Mouse (Mus musculus) midbrain, embryonic 11.5 days (tissue): ENCODE measurements around the gene Vasp. TPM values are rescaled to one million over a fixed set of nuclear protein-coding genes. Genes with fewer than 3 reads are reported as not detected.
A peak's percentile ranks its signal among the peaks of the same experiment; 100 is the strongest.

Experiments
- ATAC-seq: fragments of 200-750 bp; cut with Nextera tagmentation; 2 replicates; pipeline ENCODE4 v1.8.0; 2017; ENCODE audit warnings: moderate TSS enrichment, moderate library complexity; ENCODE audit not compliant: low FRiP score
- DNase-seq: peaks from one replicate; pipeline ENCODE4 v3.0.0; 2015; ENCODE audit warnings: low spot score; ENCODE audit errors: missing footprints
- H3K27ac ChIP-seq: fragments of 300-500 bp; sonication (generic); 2 replicates; pipeline ENCODE4 v1.5.1; 2014; ENCODE audit warnings: low read depth, low read length
- H3K27me3 ChIP-seq: fragments of 300-500 bp; sonication (generic); 2 replicates; pipeline ENCODE4 v1.6.1; 2014; ENCODE audit warnings: mild to moderate bottlenecking, low read length, moderate library complexity, mixed read lengths; ENCODE audit not compliant: control insufficient read depth, insufficient read depth
- H3K36me3 ChIP-seq: fragments of 300-500 bp; sonication (generic); 2 replicates; pipeline ENCODE4 v1.6.1; 2014; ENCODE audit warnings: mild to moderate bottlenecking, low read length, moderate library complexity, mixed read lengths; ENCODE audit not compliant: control insufficient read depth, insufficient read depth
- H3K4me1 ChIP-seq: fragments of 300-500 bp; sonication (generic); 2 replicates; pipeline ENCODE4 v1.6.1; 2014; ENCODE audit warnings: low read length; ENCODE audit not compliant: control insufficient read depth, insufficient read depth
- H3K4me2 ChIP-seq: fragments of 300-500 bp; sonication (generic); 2 replicates; pipeline ENCODE4 v1.6.1; 2014; ENCODE audit warnings: mild to moderate bottlenecking, moderate library complexity
- H3K4me3 ChIP-seq: fragments of 300-500 bp; sonication (generic); 2 replicates; pipeline ENCODE4 v1.5.1; 2014; ENCODE audit warnings: low read depth, low read length
- H3K9ac ChIP-seq: fragments of 300-500 bp; sonication (generic); 2 replicates; pipeline ENCODE4 v1.6.1; 2014; ENCODE audit warnings: low read length
- H3K9me3 ChIP-seq: fragments of 300-500 bp; sonication (generic); 2 replicates; pipeline ENCODE4 v1.6.1; 2016; ENCODE audit warnings: low read length; ENCODE audit not compliant: control insufficient read depth
- WGBS: fragments of 180-500 bp; shearing (Covaris S2); extraction: QIAGEN DNeasy Blood & Tissue Kit; methylation state at CpG from one replicate; pipeline ENCODE4 v1.1.7; 2014; 5-methylcytosine and 5-hydroxymethylcytosine counted together
- polyA plus RNA-seq: library from polyadenylated mRNA; unstranded; fragments of >200 nt; fragmentation: Nextera tagmentation; extraction: Ambion mirVana; gene quantifications from 2 replicates; pipeline ENCODE4 v1.2.1, GENCODE M21; 2014

Gene Vasp
- polyA plus RNA-seq: 46.0 and 46.9 TPM in 2 replicates

- Histone ChIP-seq H3K9me3 (no peaks in the 10 kb centered on the region), H3K36me3 (no peaks in the 10 kb centered on the region), H3K9ac (peak within 1 kb of the TSS; percentile 85), H3K4me3 (peak within 1 kb of the TSS; percentile 96), H3K4me1 (peaks cover 13% of the 10 kb centered on the region), H3K27ac (peak within 1 kb of the TSS; percentile 61), H3K4me2 (peak within 1 kb of the TSS; percentile 97), H3K27me3 (no peaks in the 10 kb centered on the region)
- peak; percentile 99 for DNase-seq
- WGBS: under 1% methylated on average over 54 of the region's 62 CpGs
- peak; percentile 63 for ATAC-seq
Observed at GRCm38 (mm10) chr7:19271238-19272172, at the start of gene Vasp. Gene Vasp (minus strand): TSS chr7:19271817.

GRCm38 (mm10) chr7:19320637-19321036, 49.0 kb upstream of the Vasp start:
- Histone ChIP-seq H3K9me3 (no peaks in the 10 kb centered on the region), H3K4me2 (peak overlapping the region; percentile 72)

GRCm38 (mm10) chr7:19319906-19320305, 48.3 kb upstream of the Vasp start:
- DNase-seq (peak; percentile 100), ATAC-seq (peak; percentile 95)
- peaks cover 2% of the 10 kb centered on the region for H3K27me3 ChIP-seq
- under 1% methylated on average over 38 of the region's 41 CpGs for WGBS
- peaks cover 12% of the 10 kb centered on the region for H3K4me1 ChIP-seq
- no peaks in the 10 kb centered on the region for H3K36me3 ChIP-seq
- peak overlapping the region; percentile 38 for H3K4me3 ChIP-seq
- H3K9ac ChIP-seq: peak overlapping the region; percentile 42; the same call in 1 of the 2 replicates
- no peak overlapping the region for H3K27ac ChIP-seq
- no peaks in the 10 kb centered on the region for H3K9me3 ChIP-seq
- peak overlapping the region; percentile 72 for H3K4me2 ChIP-seq

More at GRCm38 (mm10) chr7:19320637-19321036, 49.0 kb upstream of the Vasp start:
- Histone ChIP-seq H3K9ac (0 out of 2 replicates have a peak overlapping the region, but pooled peaks have one; percentile 16), H3K4me3 (no peak overlapping the region), H3K27ac (no peak overlapping the region), H3K36me3 (no peaks in the 10 kb centered on the region), H3K27me3 (peaks cover 2% of the 10 kb centered on the region; the same call in 1 of the 2 replicates), H3K4me1 (peaks cover 12% of the 10 kb centered on the region)
- ATAC-seq (no peak), DNase-seq (peak; percentile 41)
- WGBS: 52% methylated on average over 7 of the region's 7 CpGs

DNA sequence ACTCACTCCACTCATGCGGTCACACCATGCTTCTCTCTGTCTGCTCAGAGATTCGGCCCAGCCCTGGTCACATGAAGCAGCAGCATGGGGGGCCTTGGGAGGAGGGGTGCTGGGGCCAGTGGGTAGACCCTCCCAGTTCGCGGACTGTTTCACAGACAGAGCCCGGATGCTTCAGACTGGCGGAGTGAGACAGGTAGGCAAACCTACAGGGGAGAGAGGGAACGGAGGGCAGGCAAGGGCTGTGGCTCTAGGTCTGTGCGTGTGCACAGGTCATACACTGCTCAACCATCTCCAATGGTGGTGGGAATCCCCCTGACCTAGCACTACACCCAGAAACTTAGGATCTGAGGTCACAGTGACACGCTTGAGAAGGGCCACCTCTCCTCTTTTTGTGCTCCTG, 47.8 kb upstream of the Vasp start:
- H3K27me3 ChIP-seq: peaks cover 2% of the 10 kb centered on the region
- H3K36me3 ChIP-seq: no peaks in the 10 kb centered on the region
- no peak overlapping the region for H3K27ac ChIP-seq
- no peaks in the 10 kb centered on the region for H3K9me3 ChIP-seq
- ATAC-seq (peak; percentile 82), DNase-seq (no peak)
- WGBS: 20% methylated on average over 9 of the region's 9 CpGs
- peaks cover 12% of the 10 kb centered on the region for H3K4me1 ChIP-seq
- peak overlapping the region; percentile 42; the same call in 1 of the 2 replicates for H3K9ac ChIP-seq
- H3K4me2 ChIP-seq: peak overlapping the region; percentile 72
- H3K4me3 ChIP-seq: peak overlapping the region; percentile 38

DNA sequence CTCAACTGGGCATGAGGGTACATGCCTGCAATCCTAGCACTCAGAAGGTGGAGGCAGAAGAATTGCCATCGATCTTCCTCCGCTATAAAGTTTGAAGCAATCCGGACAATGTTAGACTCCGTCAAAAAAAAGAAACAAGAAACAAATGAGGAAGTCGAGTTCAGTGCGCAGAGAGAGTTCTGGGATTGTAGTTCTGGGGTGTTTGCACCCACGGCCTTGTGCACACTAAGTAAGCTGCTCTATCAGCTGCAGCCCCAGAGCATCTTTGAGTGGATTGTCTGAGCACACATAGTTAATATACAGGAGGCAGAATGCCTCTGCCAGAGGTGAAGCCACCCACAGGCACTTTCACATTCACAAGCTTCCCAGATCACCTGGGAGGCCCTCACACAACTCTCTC, 47.1 kb upstream of the Vasp start:
- 81% methylated on average over 7 of the region's 7 CpGs for WGBS
- Histone ChIP-seq H3K27ac (no peak overlapping the region), H3K4me3 (no peak overlapping the region), H3K36me3 (no peaks in the 10 kb centered on the region), H3K9me3 (no peaks in the 10 kb centered on the region), H3K4me1 (peaks cover 12% of the 10 kb centered on the region), H3K27me3 (peaks cover 2% of the 10 kb centered on the region), H3K4me2 (no peak overlapping the region), H3K9ac (no peak overlapping the region)
- peak; percentile 70 for DNase-seq
- ATAC-seq: no peak

GRCm38 (mm10) chr7:19318201-19318600, 46.6 kb upstream of the Vasp start:
- no peak overlapping the region for H3K27ac ChIP-seq
- H3K9me3 ChIP-seq: no peaks in the 10 kb centered on the region
- H3K4me1 ChIP-seq: peaks cover 12% of the 10 kb centered on the region
- H3K4me3 ChIP-seq: no peak overlapping the region
- WGBS: 78% methylated on average over 2 of the region's 2 CpGs
- DNase-seq (no peak), ATAC-seq (no peak)
- peaks cover 2% of the 10 kb centered on the region for H3K27me3 ChIP-seq
- no peaks in the 10 kb centered on the region for H3K36me3 ChIP-seq
- H3K4me2 ChIP-seq: no peak overlapping the region
- no peak overlapping the region for H3K9ac ChIP-seq

DNA sequence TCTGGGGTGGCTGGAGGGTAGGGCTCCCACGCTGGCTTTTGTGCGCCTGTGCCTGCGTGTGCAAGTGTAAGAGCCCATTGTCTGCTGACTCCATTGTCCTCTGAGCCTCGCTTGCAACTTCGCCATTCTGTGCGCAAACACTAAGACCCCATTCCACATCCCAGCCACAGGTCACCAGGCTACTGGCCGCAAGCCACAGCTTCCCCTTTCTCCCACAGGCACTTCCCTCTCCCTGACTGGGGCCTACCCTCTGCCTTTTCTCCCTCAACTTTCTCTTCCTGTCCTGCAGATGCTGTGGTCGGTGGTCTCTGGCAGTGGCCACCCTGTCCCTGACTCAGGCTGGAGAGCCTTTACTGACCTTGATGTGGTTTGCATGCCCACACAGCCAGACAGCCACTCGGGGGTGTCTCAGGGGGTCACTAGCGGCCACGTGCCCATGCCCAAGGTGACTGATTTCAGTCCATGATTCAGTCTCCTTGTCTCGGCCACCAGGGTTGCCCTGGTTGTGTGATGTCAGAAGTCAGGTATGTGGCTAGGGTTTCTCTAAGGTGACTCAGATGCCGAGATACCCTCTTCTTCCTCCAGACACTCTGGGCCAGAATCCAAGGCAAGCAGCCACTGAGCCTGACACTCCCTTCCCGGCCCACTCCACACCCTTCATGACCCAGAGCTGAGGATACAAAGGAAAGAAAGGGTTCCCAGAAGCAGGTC, 45.0 kb upstream of the Vasp start:
- no peaks in the 10 kb centered on the region for H3K9me3 ChIP-seq
- 51% methylated on average over 14 of the region's 14 CpGs for WGBS
- H3K27me3 ChIP-seq: peaks cover 5% of the 10 kb centered on the region
- peak overlapping the region; percentile 9; the same call in 1 of the 2 replicates for H3K9ac ChIP-seq
- peak; percentile 83 for DNase-seq
- H3K36me3 ChIP-seq: no peaks in the 10 kb centered on the region
- H3K4me2 ChIP-seq: no peak overlapping the region
- H3K4me1 ChIP-seq: peaks cover 12% of the 10 kb centered on the region
- H3K27ac ChIP-seq: no peak overlapping the region
- H3K4me3 ChIP-seq: no peak overlapping the region
- ATAC-seq: no peak

DNA sequence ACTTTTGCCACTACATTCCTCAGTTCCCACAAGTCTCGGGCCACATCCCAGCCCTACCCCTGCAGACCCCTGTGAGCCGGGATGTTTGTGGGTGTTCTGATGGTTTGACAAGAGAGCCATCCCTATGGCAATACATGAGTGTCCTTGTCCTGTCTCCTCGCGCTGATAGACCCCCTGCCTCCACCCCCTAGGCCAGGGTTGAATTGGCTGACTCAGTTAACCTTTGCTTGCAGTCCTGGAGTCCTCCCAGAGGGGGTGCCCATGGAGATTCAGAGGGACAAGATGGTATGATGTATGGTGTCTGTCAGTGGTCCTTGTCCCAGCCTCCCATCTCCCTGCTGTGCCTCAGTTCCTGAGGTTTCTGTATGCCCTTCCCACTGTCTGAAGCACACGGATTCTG, 42.4 kb upstream of the Vasp start:
- Histone ChIP-seq H3K4me3 (no peak overlapping the region), H3K36me3 (no peaks in the 10 kb centered on the region), H3K9ac (no peak overlapping the region), H3K9me3 (no peaks in the 10 kb centered on the region), H3K27ac (no peak overlapping the region), H3K4me1 (peaks cover 12% of the 10 kb centered on the region), H3K4me2 (no peak overlapping the region), H3K27me3 (peaks cover 3% of the 10 kb centered on the region; the same call in 1 of the 2 replicates)
- DNase-seq: no peak
- 58% methylated on average over 5 of the region's 5 CpGs for WGBS
- ATAC-seq: no peak
